Mouse (Mus musculus): ENCODE results near the gene Rab3il1.

- TF ChIP-seq CTCF (IDR thresholded peaks at IDR 0.05; ENCODE audit: low read depth): no peak
- no peak for TF ChIP-seq EP300 (IDR thresholded peaks at IDR 0.05; ENCODE audit: low read depth)
Measured at GRCm38 (mm10) chr19:10034356-10034755, 32.9 kb downstream of the Rab3il1 start.

Measured in liver, postnatal 0 days (tissue).